Mouse (Mus musculus): ENCODE results near the gene Fam185a. TPM values are rescaled to one million over a fixed set of nuclear protein-coding genes. Genes with fewer than 3 reads are reported as not detected.

The Fam185a gene
- total RNA-seq, 2 experiments from 2014 or later: 11.5 to 12.9 TPM

- no peak for DNase-seq
- intact Hi-C loops (cut with DNase I): loop anchor here (2.0 kb wide), 1 partner anchor 140 kb away; no protein-coding TSS in a partner anchor
Measured at GRCm38 (mm10) chr5:21418613-21419012, 6.1 kb upstream of the Fam185a start.

- intact Hi-C loops (cut with DNase I): loop anchor here (1.0 kb wide), 1 partner anchor 155 kb away; no protein-coding TSS in a partner anchor
- peak in 1 of 2 experiments; percentile 23 for DNase-seq
Measured at GRCm38 (mm10) chr5:21420609-21421008, 4.1 kb upstream of the Fam185a start.

GRCm38 (mm10) chr5:21426666-21427065, 1.9 kb downstream of the Fam185a start:
- no peak for DNase-seq
- intact Hi-C loops (cut with DNase I): no loop called here

GRCm38 (mm10) chr5:21434148-21434929, 9.6 kb downstream of the Fam185a start:
- intact Hi-C loops (cut with DNase I): loop anchor here (1.0 to 5.0 kb wide), 2 partner anchors 153 to 208 kb away; no protein-coding TSS in a partner anchor
- DNase-seq: peak in 1 of 2 experiments; percentile 24

- intact Hi-C loops (cut with DNase I): no loop called here
- no peak for DNase-seq
Measured at GRCm38 (mm10) chr5:21436471-21436975, 11.8 kb downstream of the Fam185a start.

- no peak for DNase-seq
- intact Hi-C loops (cut with DNase I): no loop called here
Measured at GRCm38 (mm10) chr5:21438428-21438827, 13.7 kb downstream of the Fam185a start.

GRCm38 (mm10) chr5:21439446-21440110, 14.8 kb downstream of the Fam185a start:
- DNase-seq: no peak
- intact Hi-C loops (cut with DNase I): no loop called here

- DNase-seq: peak in 1 of 2 experiments; percentile 36
- intact Hi-C loops (cut with DNase I): no loop called here
Measured at GRCm38 (mm10) chr5:21440833-21441530, 16.2 kb downstream of the Fam185a start.

GRCm38 (mm10) chr5:21467387-21467786, 42.6 kb downstream of the Fam185a start:
- intact Hi-C loops (cut with DNase I): no loop called here
- DNase-seq: no peak

- intact Hi-C loops (cut with DNase I): no loop called here
- no peak for DNase-seq
Measured at GRCm38 (mm10) chr5:21468100-21468499, 43.3 kb downstream of the Fam185a start.

- intact Hi-C loops (cut with DNase I): no loop called here
- DNase-seq: no peak
Measured at GRCm38 (mm10) chr5:21478428-21478827, 53.7 kb downstream of the Fam185a start.

- DNase-seq: no peak
- intact Hi-C loops (cut with DNase I): no loop called here
Measured at GRCm38 (mm10) chr5:21479746-21480145, 55.0 kb downstream of the Fam185a start.

GRCm38 (mm10) chr5:21481521-21481920, 56.8 kb downstream of the Fam185a start:
- DNase-seq: no peak
- intact Hi-C loops (cut with DNase I): no loop called here

GRCm38 (mm10) chr5:21482446-21483222, 57.9 kb downstream of the Fam185a start:
- intact Hi-C loops (cut with DNase I): no loop called here
- DNase-seq: no peak

GRCm38 (mm10) chr5:21483275-21483674, 58.5 kb downstream of the Fam185a start:
- DNase-seq: no peak
- intact Hi-C loops (cut with DNase I): no loop called here

- no peak for DNase-seq
- intact Hi-C loops (cut with DNase I): no loop called here
Measured at GRCm38 (mm10) chr5:21485197-21485829, 60.6 kb downstream of the Fam185a start.

GRCm38 (mm10) chr5:21486798-21487197, 62.0 kb downstream of the Fam185a start:
- intact Hi-C loops (cut with DNase I): no loop called here
- DNase-seq: no peak

- intact Hi-C loops (cut with DNase I): no loop called here
- no peak for DNase-seq
Measured at GRCm38 (mm10) chr5:21487306-21487705, 62.5 kb downstream of the Fam185a start.

- DNase-seq: no peak
- intact Hi-C loops (cut with DNase I): no loop called here
Measured at GRCm38 (mm10) chr5:21487716-21488115, 63.0 kb downstream of the Fam185a start.

GRCm38 (mm10) chr5:21488506-21488905, 63.7 kb downstream of the Fam185a start:
- intact Hi-C loops (cut with DNase I): no loop called here

More at GRCm38 (mm10) chr5:21488506-21488905, 63.7 kb downstream of the Fam185a start:
- peak in 1 of 2 experiments; percentile 37 for DNase-seq

Data from heart, postnatal 14 days (tissue).